Comparison of ENCODE assay signal across 13 mouse cellular contexts in genomic region chr7:64725967-64726695, GRCm38 (mm10).
A peak's percentile ranks its signal among the peaks of the same experiment; 100 is the strongest.
DNase-seq lines count a peak whose midpoint lies in the region; ATAC-seq and TF ChIP-seq lines count a peak whose summit lies in the region.
"Had no signal": no experiment of that assay in that cellular context is flagged by ENCODE, and none has a peak within 500 bp of the region (broad histone marks: within the 10 kb centered on the region; RNA-seq: fewer than 3 reads in every experiment).

No protein-coding gene starts in this region.

- ATAC-seq in forebrain, embryonic 14.5 days = no peak
- no peak for ATAC-seq in forebrain, embryonic 12.5 days (ENCODE audit: low FRiP score)
- no peak for ATAC-seq in midbrain, embryonic 12.5 days (ENCODE audit: low FRiP score, low read depth)
- ATAC-seq in midbrain, embryonic 11.5 days (ENCODE audit: low FRiP score) = no peak
- ATAC-seq in forebrain, postnatal 0 days = peak; percentile 60
- ATAC-seq in midbrain, postnatal 0 days (ENCODE audit: low FRiP score) = peak; percentile 50
- no peak for ATAC-seq in erythroblast, adult 5-6 weeks (replicated peaks; ENCODE audit: low FRiP score, poor library complexity, severe bottlenecking)
- ATAC-seq: intestine, postnatal 0 days; liver, postnatal 0 days had no signal

- H3K27me3 ChIP-seq in forebrain, embryonic 14.5 days (replicated peaks; ENCODE audit: control insufficient read depth, insufficient read depth, low read length) = no peaks in the 10 kb centered on the region
- H3K27me3 ChIP-seq in forebrain, embryonic 12.5 days = no peaks in the 10 kb centered on the region
- H3K27me3 ChIP-seq in midbrain, embryonic 12.5 days = no peaks in the 10 kb centered on the region
- no peaks in the 10 kb centered on the region for H3K27me3 ChIP-seq in midbrain, embryonic 11.5 days (ENCODE audit: control insufficient read depth, insufficient read depth, low read length)
- no peaks in the 10 kb centered on the region for H3K27me3 ChIP-seq in forebrain, postnatal 0 days (ENCODE audit: insufficient read depth, low read length)
- H3K27me3 ChIP-seq in midbrain, postnatal 0 days (ENCODE audit: insufficient read depth, low read length) = no peaks in the 10 kb centered on the region

- H3K4me2 ChIP-seq in forebrain, embryonic 14.5 days (ENCODE audit: low read length) = no peak overlapping the region
- H3K4me2 ChIP-seq in forebrain, embryonic 12.5 days = no peak overlapping the region
- no peak overlapping the region for H3K4me2 ChIP-seq in midbrain, embryonic 12.5 days (replicated peaks)
- H3K4me2 ChIP-seq in midbrain, embryonic 11.5 days = no peak overlapping the region
- no peak overlapping the region for H3K4me2 ChIP-seq in forebrain, postnatal 0 days (ENCODE audit: low read depth)
- H3K4me2 ChIP-seq in midbrain, postnatal 0 days (ENCODE audit: low read depth, low read length, poor library complexity, severe bottlenecking) = no peak overlapping the region

- H3K36me3 ChIP-seq in forebrain, embryonic 14.5 days (ENCODE audit: control insufficient read depth, insufficient read depth, low read length) = no peaks in the 10 kb centered on the region
- H3K36me3 ChIP-seq in forebrain, embryonic 12.5 days (replicated peaks) = no peaks in the 10 kb centered on the region
- H3K36me3 ChIP-seq in midbrain, embryonic 12.5 days = no peaks in the 10 kb centered on the region
- no peaks in the 10 kb centered on the region for H3K36me3 ChIP-seq in midbrain, embryonic 11.5 days (ENCODE audit: control insufficient read depth, insufficient read depth, low read length)
- H3K36me3 ChIP-seq in forebrain, postnatal 0 days (ENCODE audit: insufficient read depth) = no peaks in the 10 kb centered on the region
- peaks cover 2% of the 10 kb centered on the region; the same call in 1 of the 2 replicates for H3K36me3 ChIP-seq in midbrain, postnatal 0 days (ENCODE audit: insufficient read depth, low read length)

- no peaks in the 10 kb centered on the region for H3K9me3 ChIP-seq in forebrain, embryonic 14.5 days (replicated peaks; ENCODE audit: control insufficient read depth, low read length)
- H3K9me3 ChIP-seq in forebrain, embryonic 12.5 days = no peaks in the 10 kb centered on the region
- no peaks in the 10 kb centered on the region for H3K9me3 ChIP-seq in midbrain, embryonic 12.5 days
- no peaks in the 10 kb centered on the region for H3K9me3 ChIP-seq in midbrain, embryonic 11.5 days (ENCODE audit: control insufficient read depth, low read length)
- no peaks in the 10 kb centered on the region for H3K9me3 ChIP-seq in forebrain, postnatal 0 days (ENCODE audit: low read length)
- no peaks in the 10 kb centered on the region for H3K9me3 ChIP-seq in midbrain, postnatal 0 days (ENCODE audit: low read length)

- no peak for TF ChIP-seq CTCF in forebrain, postnatal 0 days (IDR thresholded peaks at IDR 0.05; ENCODE audit: low read depth)
- TF ChIP-seq CTCF in midbrain, postnatal 0 days (IDR thresholded peaks at IDR 0.05) = peak; percentile 21; the same call in 1 of the 2 replicates

- 65% methylated on average over 6 of the region's 6 CpGs for WGBS in forebrain, embryonic 14.5 days
- WGBS in forebrain, embryonic 12.5 days = 81% methylated on average over 6 of the region's 6 CpGs
- WGBS in midbrain, embryonic 12.5 days = 74% methylated on average over 6 of the region's 6 CpGs
- 74% methylated on average over 6 of the region's 6 CpGs for WGBS in midbrain, embryonic 11.5 days
- 52% methylated on average over 6 of the region's 6 CpGs for WGBS in forebrain, postnatal 0 days
- WGBS in midbrain, postnatal 0 days = 51% methylated on average over 6 of the region's 6 CpGs

- no peak overlapping the region for H3K4me3 ChIP-seq in forebrain, embryonic 14.5 days (ENCODE audit: low read depth, low read length)
- no peak overlapping the region for H3K4me3 ChIP-seq in forebrain, embryonic 12.5 days (replicated peaks)
- H3K4me3 ChIP-seq in midbrain, embryonic 12.5 days = no peak overlapping the region
- no peak overlapping the region for H3K4me3 ChIP-seq in midbrain, embryonic 11.5 days (ENCODE audit: low read depth, low read length)
- H3K4me3 ChIP-seq in forebrain, postnatal 0 days (ENCODE audit: low read depth, low read length) = no peak overlapping the region
- no peak overlapping the region for H3K4me3 ChIP-seq in midbrain, postnatal 0 days (ENCODE audit: low read depth, low read length)

- peak overlapping the region; percentile 48; the same call in 1 of the 2 replicates for H3K27ac ChIP-seq in forebrain, embryonic 14.5 days (ENCODE audit: low read depth, low read length)
- H3K27ac ChIP-seq in forebrain, embryonic 12.5 days = no peak overlapping the region
- peak overlapping the region; percentile 7; the same call in 1 of the 2 replicates for H3K27ac ChIP-seq in midbrain, embryonic 12.5 days (replicated peaks)
- H3K27ac ChIP-seq in midbrain, embryonic 11.5 days (ENCODE audit: low read depth, low read length) = no peak overlapping the region
- H3K27ac ChIP-seq in forebrain, postnatal 0 days (ENCODE audit: low read depth, low read length) = 0 out of 2 replicates have a peak overlapping the region, but pooled peaks have one; percentile 52
- H3K27ac ChIP-seq in midbrain, postnatal 0 days (ENCODE audit: low read depth, low read length) = 0 out of 2 replicates have a peak overlapping the region, but pooled peaks have one; percentile 21

- peaks cover 10% of the 10 kb centered on the region for H3K4me1 ChIP-seq in forebrain, embryonic 14.5 days (ENCODE audit: control insufficient read depth, insufficient read depth, low read length)
- peaks cover 14% of the 10 kb centered on the region for H3K4me1 ChIP-seq in forebrain, embryonic 12.5 days
- H3K4me1 ChIP-seq in midbrain, embryonic 12.5 days = no peaks in the 10 kb centered on the region; the same call in 1 of the 2 replicates
- no peaks in the 10 kb centered on the region; the same call in 1 of the 2 replicates for H3K4me1 ChIP-seq in midbrain, embryonic 11.5 days (ENCODE audit: control insufficient read depth, insufficient read depth, low read length)
- no peaks in the 10 kb centered on the region for H3K4me1 ChIP-seq in forebrain, postnatal 0 days (ENCODE audit: insufficient read depth)
- H3K4me1 ChIP-seq in midbrain, postnatal 0 days (ENCODE audit: insufficient read depth, low read length) = 0 out of 2 replicates have a peak, but pooled peaks cover 3% of the 10 kb centered on the region

- no peak overlapping the region for H3K9ac ChIP-seq in forebrain, embryonic 14.5 days (ENCODE audit: low read length)
- no peak overlapping the region for H3K9ac ChIP-seq in forebrain, embryonic 12.5 days
- H3K9ac ChIP-seq in midbrain, embryonic 12.5 days (replicated peaks) = no peak overlapping the region
- no peak overlapping the region for H3K9ac ChIP-seq in midbrain, embryonic 11.5 days (ENCODE audit: low read length)
- H3K9ac ChIP-seq in forebrain, postnatal 0 days = no peak overlapping the region
- no peak overlapping the region for H3K9ac ChIP-seq in midbrain, postnatal 0 days (replicated peaks; ENCODE audit: low read length, poor library complexity, severe bottlenecking)
- H3K9ac ChIP-seq: liver, postnatal 0 days had no signal

- DNase-seq in forebrain, embryonic 14.5 days (ENCODE audit: low spot score) = peak; percentile 64
- DNase-seq in midbrain, embryonic 11.5 days (ENCODE audit: low spot score, missing footprints) = no peak
- peak; percentile 68 for DNase-seq in forebrain, postnatal 0 days
- peak; percentile 93 for DNase-seq in midbrain, postnatal 0 days (ENCODE audit: low spot score)
- DNase-seq: adrenal gland, postnatal 25 days; kidney, postnatal 4 days; liver, postnatal 0 days; lung, postnatal 4 days; thymus, postnatal 4 days had no signal

Comparison
In these comparisons a context has a peak if more than half of its experiments do, and no peak if none do; other contexts are left out.
1. ATAC-seq: peak in forebrain, postnatal 0 days (single experiment) and midbrain, postnatal 0 days (single experiment); none in forebrain, embryonic 14.5 days (single experiment), forebrain, embryonic 12.5 days (single experiment), midbrain, embryonic 12.5 days (single experiment), midbrain, embryonic 11.5 days (single experiment) and erythroblast, adult 5-6 weeks (single experiment).
2. H3K27ac ChIP-seq: peak in forebrain, embryonic 14.5 days (single experiment), midbrain, embryonic 12.5 days (single experiment), forebrain, postnatal 0 days (single experiment) and midbrain, postnatal 0 days (single experiment); none in forebrain, embryonic 12.5 days (single experiment) and midbrain, embryonic 11.5 days (single experiment).